Mouse (Mus musculus) thymus, postnatal 25 days (tissue): Measurements from ENCODE around the gene Cdh4.

Experiments used
- DNase-seq: peaks from one replicate; pipeline ENCODE4 v3.0.0; 2022

The Cdh4 gene

DNA sequence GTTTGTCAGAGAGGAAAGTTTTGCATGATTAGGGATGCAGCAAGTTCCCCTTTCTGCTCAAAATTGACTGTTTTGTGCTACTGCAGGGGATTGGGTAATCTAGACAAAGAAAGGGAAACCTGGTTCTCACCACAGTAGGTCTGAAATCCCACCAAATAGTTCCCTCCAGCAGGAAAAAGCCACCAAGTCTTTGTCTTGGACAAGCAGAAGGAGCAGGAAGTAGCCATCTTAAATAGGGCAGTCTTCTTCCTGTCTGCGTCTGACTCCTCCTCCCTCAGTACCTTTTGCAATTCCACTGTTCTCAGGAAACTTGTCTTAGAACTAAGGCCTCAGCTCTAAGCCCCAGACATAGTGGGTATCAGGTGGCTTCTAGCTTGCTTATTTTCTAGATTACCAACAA, 360.2 kb downstream of the Cdh4 start:
- DNase-seq = no peak

DNA sequence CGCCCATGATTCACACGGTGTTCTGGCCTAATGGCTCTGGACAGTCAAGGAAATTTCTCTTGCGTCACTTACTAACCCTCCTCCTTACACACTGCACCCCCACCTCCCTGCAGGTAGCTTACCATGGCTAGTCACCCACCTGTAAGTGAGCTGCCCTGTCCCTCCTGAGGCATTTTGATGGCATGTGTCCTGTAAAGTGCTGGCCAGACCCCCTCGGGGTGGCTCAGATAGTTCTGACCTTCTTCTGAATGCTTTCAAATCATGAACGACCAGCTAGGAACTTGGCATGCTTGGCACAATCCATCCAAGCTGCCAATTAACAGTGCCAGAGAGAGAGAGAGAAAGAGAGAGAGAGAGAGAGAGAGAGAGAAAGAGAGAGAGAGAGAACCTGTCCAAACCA, 368.9 kb downstream of the Cdh4 start:
- DNase-seq = no peak

DNA sequence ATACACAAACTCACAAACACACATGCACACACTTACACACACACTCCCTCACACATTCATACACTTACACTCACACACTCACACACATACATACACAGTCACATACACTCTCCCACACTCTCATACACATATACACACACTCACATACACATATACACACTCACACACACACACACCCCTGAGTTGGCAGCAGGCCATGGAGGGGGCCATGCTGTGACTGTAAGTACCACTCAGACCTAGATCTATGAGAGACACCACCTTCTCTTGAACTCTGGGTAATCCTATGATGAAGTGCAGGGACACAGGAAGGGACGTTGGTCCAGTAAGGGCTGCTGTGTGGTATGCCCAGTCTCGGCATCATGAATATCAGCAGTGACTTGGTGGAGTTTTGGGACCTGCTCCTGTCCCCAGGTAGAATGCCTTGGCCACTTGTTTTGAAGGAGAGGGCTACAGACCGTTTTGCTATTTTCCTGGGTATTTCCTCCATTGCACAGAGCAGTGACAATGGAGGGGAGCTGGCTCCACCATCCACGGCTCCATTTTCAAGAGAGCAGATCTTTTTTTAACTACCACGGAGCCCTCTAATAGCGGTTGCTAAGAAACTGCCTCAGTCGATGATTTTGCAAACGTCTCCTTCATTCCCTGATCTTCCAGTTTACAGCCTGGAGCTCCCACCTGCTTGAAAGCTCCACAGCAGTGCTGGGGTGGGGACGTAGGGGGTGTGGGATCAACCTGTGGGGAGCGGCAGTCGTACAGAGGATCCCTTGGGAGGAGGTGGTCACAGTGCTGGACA, 371.0 kb downstream of the Cdh4 start:
- DNase-seq = no peak

DNA sequence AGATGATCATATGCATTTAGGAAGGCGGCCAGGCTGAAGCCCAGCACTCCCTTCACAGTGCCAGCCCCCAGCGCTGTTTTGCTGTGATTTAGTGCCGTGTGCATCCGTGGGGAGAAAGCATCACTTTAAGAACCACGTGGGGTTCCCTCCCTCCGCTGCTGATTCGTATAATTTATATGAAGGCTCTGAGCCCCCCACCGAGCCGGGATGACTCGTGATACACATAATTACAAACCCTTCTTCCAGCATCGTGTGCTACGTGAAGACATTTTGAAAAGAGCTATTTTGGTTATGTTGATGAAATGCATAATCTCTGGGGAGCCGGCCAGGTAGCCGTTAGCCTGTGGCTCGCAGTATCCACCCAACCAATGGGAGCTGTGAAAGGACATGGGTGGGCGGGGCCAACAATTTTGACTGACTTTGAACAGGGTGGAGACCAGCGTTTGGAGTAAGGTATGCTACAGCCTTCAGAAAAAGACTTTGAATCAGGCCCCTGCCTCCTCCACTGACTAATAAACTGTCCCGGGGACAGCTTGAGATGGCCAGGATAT, 382.6 kb downstream of the Cdh4 start:
- no peak for DNase-seq

DNA sequence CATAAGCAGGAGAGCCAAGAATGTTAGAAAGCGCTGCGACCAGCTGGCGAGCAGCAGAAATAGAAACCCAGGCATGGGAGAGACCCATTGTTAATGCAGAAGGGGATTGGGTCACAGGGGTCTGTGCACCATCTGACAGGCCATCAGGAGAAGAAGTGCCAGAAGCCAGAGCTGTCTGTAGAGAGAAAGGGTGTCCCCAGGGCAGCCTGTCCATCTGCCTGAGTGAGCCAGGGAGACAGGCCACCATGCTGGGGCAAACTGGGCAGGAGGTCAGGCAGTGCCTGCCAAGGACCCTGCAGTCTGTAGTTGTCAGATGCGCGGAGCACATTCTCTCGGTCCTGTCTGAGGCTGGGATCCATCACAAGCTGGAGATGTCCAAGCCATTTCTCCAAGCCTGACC, 386.7 kb downstream of the Cdh4 start:
- no peak for DNase-seq

DNA sequence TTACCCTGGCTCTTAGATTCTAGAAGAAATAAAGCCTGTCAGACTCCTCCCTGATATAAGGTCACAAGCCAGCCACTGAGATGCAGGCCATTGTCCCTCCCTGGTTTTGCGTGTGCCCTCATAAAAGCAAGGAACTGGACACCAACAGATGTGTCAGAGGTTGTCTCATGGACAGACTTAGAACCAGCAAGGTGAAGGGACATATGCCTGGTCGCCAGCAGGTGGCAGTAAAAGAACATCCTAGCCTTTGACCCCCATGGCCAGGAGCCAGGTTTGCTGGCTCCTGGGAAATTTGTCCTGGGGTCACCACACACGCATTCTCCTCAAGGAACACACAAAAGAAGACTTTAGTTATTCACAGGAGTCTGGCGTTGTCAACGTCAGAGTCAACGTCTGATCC, 387.7 kb downstream of the Cdh4 start:
- peak; percentile 13 for DNase-seq

DNA sequence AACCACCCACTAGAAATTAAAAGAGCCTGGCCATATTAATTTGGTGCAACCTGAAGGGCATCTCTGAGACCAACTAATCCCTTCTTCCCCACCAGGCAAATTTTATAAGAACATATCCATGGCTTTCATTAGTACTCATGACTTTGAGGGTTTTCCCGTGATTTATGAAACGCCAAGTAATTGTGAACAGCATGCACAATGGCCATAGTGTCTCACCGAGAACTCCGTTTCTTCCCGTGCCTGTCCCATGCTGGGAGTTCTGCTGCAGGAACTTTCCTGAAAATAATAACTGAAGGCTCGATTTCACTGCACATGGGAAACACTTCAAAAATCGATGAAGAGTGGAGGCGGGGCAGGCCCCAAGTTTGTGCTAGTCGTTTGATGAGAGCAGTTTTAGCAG, 392.7 kb downstream of the Cdh4 start:
- no peak for DNase-seq

DNA sequence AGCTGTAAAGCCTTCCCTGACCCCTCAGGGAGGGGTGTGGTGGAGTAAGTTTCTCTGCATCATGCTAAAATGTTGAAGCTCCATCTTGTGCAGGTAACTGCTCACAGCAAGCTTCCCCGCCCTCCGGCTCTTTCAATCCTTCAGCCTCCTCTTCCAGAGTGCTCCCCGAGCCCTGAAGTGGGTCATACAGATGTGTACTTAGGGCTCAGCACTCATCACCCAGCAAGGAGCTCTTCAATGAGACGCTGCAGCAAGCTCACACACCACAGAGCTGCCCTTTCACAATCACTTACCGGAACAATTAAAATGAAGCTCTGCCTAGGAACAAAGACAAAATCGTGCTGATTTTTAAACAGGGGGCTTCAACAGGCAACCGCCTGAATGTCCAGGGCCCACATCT, 393.3 kb downstream of the Cdh4 start:
- no peak for DNase-seq

DNA sequence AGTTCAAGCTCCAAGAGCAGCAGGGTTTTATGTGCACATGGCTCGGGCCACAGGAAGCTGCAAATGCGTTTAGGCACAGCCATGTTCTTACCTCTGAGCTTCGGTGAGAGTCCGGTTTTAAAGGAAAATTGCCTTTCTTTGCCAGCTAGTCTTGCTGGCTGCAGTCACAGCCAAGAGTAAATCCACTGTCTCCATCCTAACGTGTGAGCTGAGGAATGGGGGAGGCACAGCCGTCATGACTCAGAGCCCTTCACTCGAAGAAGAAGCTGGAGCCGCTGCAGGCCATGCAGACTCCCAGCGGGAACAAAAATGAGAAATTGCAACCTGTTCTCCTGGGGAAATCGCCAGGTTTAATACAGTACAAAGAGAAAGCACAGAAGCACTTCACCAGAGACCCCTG, 395.0 kb downstream of the Cdh4 start:
- DNase-seq = no peak

DNA sequence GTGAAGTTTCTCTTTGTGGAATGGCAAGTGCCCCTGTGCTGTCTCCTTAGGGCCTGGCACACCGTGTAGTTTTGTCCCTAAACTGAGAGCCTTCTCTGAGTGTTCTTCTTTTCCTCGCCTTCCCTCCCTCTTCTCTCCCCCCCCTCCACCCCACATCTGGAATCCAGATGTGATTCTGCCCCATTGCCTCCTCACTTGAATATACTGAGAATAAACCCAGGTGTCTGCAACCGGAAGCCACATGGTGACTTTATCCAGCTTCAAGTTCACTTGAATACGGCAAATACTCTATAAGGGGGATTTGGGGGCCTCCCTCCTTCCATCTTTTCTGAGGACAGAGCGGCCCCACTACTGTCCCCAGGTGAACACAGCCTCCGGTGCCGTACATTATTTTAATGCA, 395.8 kb downstream of the Cdh4 start:
- DNase-seq = no peak

DNA sequence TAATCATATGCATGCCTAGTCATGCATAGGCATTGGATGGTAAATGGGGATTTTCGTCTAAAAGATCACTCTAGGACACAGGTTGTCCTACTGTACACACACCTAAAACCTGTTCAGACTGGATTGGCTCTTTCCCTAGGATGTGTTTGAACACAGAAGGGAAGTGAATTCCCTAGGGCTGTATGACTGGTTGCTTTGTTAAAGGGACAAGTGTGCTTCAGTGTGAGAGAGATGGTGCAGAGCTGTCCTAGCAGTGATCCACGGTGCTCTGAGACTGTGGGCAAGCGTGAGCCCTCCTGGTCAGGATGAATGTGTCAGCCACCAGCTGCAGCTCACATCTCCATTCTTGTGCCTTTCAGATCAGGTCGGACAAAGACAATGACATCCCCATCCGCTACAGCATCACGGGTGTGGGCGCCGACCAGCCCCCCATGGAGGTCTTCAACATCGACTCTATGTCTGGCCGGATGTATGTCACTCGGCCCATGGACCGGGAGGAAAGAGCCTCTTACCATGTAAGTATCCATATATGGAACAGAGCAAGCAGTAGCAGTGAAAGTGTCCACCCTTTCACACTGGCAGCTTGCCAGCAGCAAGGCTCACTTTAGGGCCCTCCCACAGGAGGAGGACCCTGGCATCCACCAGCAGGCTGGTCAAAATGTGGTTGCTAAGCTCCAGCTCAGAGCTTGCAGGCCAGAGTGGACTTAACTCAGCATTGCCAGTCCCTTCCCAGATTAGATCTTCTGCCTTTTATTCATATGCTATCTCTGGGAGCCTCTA, 400.6 kb downstream of the Cdh4 start:
- DNase-seq = no peak

DNA sequence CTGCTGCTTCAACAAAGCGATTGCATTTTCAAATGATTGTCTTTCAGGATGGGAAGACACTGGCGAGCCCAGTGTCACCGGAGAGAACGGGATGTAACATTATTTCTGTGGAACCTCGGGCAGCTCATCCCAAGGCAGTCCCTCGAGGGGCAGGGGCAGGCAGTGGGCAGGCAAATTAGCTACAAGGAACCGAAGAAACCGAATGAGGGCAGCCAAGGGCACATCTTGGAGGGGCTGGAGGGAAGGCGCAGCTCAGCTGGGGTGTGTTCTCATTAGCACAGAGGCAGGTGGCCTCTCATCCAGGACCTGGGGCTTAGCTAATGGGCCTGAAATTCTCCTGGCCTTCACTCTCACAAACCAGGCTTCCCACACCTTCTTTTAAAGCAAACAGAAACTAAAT, 407.5 kb downstream of the Cdh4 start:
- no peak for DNase-seq

DNA sequence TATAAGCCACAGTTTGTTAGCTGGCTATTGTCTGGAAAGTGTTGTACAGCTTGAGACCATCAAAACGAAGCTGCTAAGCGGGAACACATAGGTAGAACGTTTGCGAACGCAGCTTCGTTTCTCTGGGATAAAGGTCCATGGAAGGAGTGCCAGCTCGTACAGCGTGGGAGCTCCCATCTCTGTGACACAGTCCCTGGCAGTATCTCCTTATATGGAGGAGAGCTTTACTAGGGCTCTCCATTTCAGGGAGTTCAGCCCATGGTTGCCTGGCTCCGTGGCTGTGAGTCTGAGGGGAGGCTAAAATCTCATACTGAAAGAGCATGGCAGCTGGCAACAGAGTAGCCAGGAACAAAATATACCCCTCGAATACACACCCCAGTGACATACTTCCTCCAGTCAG, 409.9 kb downstream of the Cdh4 start:
- DNase-seq = no peak

DNA sequence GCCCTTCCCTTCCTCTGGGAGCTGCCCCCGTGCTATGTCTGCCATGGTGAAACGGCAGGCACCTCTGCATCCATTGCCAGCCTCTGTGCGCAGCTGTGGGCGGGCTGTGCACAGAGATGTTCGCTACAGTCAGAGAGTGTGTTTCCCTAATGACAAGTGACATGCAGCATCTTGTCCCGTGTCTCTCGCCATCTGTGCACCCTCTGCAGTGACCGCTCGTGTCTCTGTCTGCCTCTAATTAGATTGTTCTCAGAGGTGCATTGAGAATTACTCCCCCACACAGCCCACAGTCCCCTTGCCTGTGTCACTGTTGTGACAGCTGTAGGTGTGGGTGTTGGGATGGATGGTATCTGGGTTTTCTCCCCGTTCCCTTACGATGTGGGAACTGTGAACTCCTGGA, 410.6 kb downstream of the Cdh4 start:
- DNase-seq = no peak

DNA sequence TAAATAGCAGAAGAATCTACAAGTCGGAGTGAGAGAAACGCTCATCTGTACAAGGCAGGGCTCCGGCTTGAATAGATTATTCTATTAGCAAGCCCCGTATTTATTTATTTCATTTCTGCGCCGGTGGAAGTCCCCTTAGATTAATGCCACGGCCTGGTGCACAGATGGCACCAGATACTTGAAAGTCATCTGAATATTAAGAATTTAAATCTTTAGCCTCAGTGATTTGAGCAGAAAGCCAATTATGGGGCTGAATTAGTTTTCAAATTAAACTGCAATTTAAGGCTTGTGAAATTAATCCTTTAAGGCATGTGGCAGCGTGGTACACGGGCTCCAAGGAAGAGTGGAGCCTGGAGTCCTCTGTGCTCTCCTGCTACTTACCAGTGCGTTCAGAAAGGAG, 411.7 kb downstream of the Cdh4 start:
- DNase-seq = no peak

DNA sequence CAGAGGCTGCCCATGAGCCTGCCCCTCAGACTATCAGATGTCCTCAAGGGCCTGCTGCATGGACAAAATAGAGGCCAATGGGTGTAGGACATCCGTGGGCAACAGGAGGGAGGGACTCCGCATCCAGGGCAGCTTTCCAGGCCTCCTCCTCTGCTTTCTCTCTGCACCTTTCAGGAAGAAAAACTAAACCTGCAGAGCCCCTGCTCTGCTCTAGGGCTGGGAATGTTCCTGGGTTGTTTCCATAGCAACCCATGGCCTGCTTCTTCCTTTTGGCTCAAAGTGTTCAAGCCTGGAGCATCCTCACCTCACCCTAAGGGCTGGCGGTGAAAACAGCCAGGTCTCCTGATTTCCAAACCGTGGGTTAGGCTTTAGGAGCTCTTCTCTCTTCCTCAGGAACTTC, 414.9 kb downstream of the Cdh4 start:
- DNase-seq = no peak

DNA sequence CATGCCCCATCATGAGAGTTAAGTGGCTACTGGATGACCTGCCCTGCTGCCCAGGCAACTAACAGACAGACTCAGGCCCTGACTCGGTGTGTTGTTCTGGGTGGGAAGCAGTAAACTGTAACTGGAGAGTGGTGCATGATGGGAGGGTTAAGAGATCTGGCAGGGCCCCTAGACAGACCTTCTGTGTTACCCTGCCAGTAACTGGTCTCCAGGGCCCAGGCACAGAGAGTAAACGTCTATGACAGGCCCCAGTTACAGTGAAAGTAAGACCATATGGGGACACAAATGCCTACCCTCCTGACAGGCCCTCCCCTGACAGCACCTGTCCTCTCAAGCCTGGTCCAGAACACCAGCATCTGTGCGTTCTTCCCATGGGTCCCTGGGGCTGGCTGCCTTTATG, 420.4 kb downstream of the Cdh4 start:
- no peak for DNase-seq

DNA sequence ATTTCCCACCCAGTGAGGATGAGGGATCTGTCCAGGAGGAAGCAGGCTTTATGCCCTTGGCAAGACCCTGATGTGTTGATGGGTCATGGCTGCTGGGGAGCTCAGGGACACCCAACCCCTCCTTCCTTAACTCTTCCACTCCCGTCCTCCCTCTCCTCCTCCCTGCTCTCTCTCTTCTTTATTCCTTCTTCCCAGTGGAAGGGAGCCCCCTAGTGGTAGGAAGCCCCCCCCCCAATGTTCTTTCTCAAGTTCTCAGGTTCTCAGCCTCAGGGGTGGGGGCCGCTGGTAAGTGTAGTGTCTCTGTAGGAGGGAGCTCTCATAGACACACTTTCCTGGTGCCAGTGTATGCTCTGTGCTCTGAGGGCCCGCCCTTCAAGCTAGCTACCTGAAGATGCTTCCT, 421.0 kb downstream of the Cdh4 start:
- no peak for DNase-seq

DNA sequence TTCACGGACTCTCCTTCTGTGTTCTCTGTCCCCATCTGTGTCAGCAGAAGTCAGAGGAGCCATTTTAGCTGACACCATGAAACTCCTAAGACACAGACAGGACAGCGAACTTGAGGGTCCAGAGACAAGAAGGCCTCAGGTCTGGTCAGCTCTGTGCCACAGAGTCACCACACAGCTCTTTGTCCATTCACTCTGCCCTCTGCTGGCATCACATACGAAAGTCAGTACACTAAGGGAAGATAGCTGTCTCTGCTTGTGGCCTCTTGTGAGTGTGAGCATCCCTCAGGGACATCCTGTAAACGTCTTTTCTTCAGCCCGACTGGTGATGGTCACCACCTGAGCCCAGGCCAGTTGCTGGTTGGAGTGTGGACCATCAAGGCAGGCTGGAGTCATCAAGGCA, 422.9 kb downstream of the Cdh4 start:
- no peak for DNase-seq

DNA sequence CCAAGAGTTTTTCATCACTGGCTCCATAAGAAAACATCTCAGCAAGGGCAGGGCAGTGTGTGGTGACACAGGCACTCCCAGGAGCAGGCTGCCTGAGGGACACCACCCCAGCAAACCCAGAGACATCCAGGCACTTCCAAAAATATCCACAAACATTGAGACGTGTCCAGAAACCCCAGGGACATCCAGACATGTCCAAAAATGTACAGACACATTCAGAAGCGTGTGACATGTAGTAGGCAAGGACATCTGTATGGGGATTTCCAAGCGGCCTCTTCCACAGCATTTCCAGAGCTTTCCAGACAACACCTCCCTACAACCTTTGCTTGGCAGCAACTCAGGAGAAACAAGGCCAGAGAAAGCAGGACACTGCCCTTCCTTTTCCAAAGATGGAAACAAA, 425.4 kb downstream of the Cdh4 start:
- DNase-seq = no peak

DNA sequence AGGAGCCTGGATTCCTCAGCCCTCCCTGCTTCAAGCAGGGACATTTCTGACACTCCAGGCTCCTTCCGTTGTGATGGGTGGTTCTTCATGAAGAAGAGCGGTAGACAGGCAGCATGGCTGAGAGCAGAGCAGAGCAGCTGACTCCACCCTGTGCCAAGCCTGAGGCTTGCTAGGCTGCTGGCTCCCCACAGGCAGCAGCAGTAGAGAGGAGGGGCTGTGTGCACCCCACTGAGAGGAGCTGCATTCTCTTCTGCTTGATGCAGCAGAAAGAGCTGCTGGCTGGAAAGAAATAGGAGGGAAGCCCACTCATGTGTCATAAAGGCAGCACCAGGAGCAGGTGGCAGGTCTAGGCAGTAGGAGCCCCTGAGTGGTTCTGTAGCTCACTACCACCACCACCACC, 427.6 kb downstream of the Cdh4 start:
- DNase-seq = no peak

DNA sequence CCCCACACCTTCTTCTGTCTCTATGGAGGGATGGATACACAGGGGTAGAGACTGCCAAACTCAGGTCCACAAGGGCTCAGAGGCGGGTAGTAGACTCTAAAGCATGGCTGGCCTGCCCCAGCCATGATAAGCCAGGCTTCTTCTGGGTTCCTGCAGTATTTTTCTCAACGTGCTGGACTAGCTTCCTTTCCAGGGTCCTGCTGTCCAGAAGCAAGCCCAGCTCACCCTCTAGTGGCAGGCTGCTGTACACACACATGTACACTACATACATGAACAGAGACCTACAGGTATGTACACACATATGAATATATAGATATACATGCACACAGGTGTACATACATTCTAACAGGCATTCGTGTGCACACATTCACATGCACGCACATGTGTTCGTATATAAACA, 430.5 kb downstream of the Cdh4 start:
- DNase-seq = no peak

DNA sequence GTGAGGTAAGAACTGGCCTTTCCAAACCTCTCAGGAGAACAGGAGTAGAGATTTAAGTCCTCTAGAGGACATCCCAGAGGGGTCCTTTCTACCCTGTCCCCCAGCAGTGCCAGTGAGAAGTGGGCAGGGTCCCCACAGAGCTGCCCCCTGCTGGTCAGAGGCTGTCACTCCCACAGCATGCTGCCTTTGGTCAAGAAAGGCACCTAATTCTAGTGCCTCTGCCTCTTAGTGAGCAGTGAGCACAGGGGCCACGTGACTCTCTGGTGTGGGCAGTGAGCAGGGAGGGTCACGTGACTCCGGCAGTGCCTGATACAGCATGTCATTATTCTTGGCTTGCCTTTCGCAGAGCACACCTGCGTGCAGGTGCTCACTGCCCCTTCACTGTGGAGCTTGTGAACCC, 431.1 kb downstream of the Cdh4 start:
- peak; percentile 23 for DNase-seq

DNA sequence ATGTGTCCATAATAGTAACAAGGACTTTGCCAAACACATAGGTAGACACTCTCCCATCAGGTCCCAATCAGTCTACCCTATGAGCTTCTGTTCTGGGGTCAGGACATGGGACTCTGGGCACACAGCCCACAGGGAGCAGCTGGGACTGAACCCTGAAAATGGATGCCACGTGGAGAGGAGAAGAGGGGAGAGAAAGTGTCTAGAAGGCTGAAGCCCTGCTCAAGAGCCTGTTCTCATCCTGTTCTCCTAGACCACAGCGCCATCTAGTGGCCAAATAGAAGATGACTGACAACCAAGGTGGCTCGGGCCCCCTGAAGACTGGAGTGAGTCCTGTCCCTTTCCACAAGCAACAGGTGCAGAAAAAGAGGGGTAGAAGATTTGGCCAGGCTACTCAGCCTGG, 432.9 kb downstream of the Cdh4 start:
- DNase-seq = peak; percentile 54
